Mouse (Mus musculus) midbrain, embryonic 10.5 days (tissue): ENCODE measurements at regions not wholly inside any gene's neighbourhood (a gene's known extent, or its start where the extent isn't known, plus 50 kb on each side); places are given as distances from the start of the nearest gene placed in this dataset.
"Not testable (repeated sequence)": the region's sequence is repeated elsewhere in the genome, so short reads cannot be mapped to it uniquely, and the experiment has no call there.

Experiments
- DNase-seq: peaks from one replicate; pipeline ENCODE4 v3.0.0-alpha.2; 2017; ENCODE audit warnings: low spot score
- H3K27ac ChIP-seq: fragments of 300-500 bp; sonication (generic); replicated peaks from 2 replicates; pipeline ENCODE4 v1.5.1; 2016; ENCODE audit warnings: mild to moderate bottlenecking
- H3K27me3 ChIP-seq: fragments of 300-500 bp; sonication (generic); 2 replicates; pipeline ENCODE4 v1.6.1; 2016; ENCODE audit warnings: low read depth, mild to moderate bottlenecking; ENCODE audit not compliant: poor library complexity, severe bottlenecking
- H3K36me3 ChIP-seq: fragments of 300-500 bp; sonication (generic); 2 replicates; pipeline ENCODE4 v1.6.1; 2016; ENCODE audit warnings: mild to moderate bottlenecking, moderate library complexity
- H3K4me1 ChIP-seq: fragments of 300-500 bp; sonication (generic); 2 replicates; pipeline ENCODE4 v1.6.1; 2016
- H3K4me3 ChIP-seq: fragments of 300-500 bp; sonication (generic); 2 replicates; pipeline ENCODE4 v1.5.1; 2016; ENCODE audit warnings: mild to moderate bottlenecking, moderate library complexity
- H3K9me3 ChIP-seq: fragments of 300-500 bp; sonication (generic); replicated peaks from 2 replicates; pipeline ENCODE4 v1.6.1; 2016; ENCODE audit warnings: mild to moderate bottlenecking
- WGBS: fragments of 180-500 bp; shearing (Covaris S2); methylation state at CpG from one replicate; pipeline ENCODE4 v1.1.7; 2016; 5-methylcytosine and 5-hydroxymethylcytosine counted together

DNA sequence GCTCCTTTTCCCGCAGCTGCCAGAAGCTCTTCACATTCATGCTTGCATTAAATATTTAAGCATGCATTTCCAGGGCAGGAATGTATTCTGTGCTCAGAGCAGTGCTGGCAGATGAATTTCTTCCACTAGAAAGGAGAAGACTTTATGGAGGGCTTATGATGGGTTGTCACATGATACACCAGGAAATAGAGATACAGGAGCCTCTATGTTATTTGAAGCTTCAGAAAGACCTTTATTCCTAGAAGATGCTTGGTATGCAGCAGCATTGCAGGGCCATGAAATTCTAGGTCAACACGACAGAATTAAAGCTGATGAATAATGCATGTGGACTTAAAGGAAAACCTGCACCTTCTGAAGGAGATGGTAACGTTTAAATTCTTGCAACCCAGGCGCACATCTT, 212.1 kb downstream of the Adgrg6 start:
- Histone ChIP-seq H3K4me1 (peaks cover 10% of the 10 kb centered on the region), H3K4me3 (no peak overlapping the region), H3K27me3 (no peaks in the 10 kb centered on the region), H3K36me3 (no peaks in the 10 kb centered on the region), H3K27ac (no peak overlapping the region), H3K9me3 (no peaks in the 10 kb centered on the region)
- WGBS = 66% methylated on average over 4 of the region's 4 CpGs
- no peak for DNase-seq

DNA sequence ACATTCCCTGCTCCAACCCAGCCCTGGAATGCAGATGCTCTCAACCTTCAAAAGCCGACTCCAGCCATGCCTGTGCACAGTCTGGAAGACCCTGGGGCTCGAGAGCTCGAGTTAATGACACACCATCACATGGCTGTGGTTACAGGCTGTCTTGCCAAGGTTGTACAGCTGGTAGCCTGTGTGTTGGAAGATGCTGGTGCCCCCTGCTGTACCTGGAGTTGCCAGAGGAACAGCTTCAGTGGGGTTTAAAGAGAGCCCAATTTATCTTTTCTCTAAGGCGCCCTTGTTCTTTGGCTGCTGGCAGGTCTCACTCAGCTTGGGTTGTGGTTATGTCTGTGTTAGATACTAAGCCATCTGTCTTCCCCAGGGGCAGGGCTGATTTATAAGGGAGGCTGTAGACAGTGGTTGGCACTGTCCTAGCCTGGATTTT, 212.8 kb downstream of the Adgrg6 start:
- Histone ChIP-seq H3K27ac (no peak overlapping the region), H3K27me3 (no peaks in the 10 kb centered on the region), H3K4me3 (no peak overlapping the region), H3K4me1 (peaks cover 10% of the 10 kb centered on the region), H3K36me3 (no peaks in the 10 kb centered on the region), H3K9me3 (no peaks in the 10 kb centered on the region)
- DNase-seq = peak; percentile 16
- WGBS = 63% methylated on average over 4 of the region's 4 CpGs

DNA sequence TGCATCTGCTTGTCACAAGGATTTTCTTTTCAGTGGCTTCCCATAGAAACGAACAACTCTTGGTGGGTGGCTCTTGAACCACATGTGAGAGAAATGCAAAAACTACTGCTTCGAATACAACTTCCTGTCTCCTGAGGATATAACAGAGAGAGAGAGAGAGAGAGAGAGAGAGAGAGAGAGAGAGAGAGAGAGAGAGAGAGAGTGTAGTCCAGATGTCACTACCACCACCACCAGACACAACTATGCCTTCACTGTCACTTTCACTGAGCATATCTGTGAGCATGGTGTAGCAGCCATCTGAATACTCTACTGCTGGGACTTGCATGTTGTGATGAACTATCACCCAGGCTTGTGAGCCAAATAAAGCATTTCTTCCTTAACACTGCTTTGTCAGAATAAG, 216.6 kb downstream of the Adgrg6 start:
- H3K27me3 ChIP-seq = no peaks in the 10 kb centered on the region
- peaks cover 10% of the 10 kb centered on the region for H3K4me1 ChIP-seq
- H3K4me3 ChIP-seq = no peak overlapping the region
- H3K27ac ChIP-seq = no peak overlapping the region
- no peaks in the 10 kb centered on the region for H3K36me3 ChIP-seq
- no peak for DNase-seq
- 85% methylated on average over 2 of the region's 2 CpGs for WGBS
- H3K9me3 ChIP-seq = no peaks in the 10 kb centered on the region

DNA sequence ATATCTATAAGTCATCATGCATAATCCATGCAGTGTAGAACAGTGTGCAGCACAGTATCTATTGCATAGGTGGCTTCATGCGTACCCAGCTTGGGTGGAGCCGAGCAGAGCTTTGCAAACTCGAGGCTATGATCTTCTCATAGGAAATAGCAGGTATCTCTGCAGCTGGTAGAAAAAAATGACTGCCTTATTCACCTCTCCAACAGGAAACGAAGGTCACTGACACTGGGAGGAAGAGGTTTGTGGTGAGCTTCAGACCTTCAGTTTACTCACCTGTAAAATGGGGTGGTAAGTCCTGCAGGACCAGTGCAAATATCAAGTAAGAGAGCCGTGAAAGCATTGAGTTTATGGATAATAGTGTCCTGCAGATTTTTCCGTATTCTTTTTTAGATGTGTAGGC, 219.2 kb downstream of the Adgrg6 start:
- no peaks in the 10 kb centered on the region for H3K9me3 ChIP-seq
- no peaks in the 10 kb centered on the region for H3K27me3 ChIP-seq
- WGBS = 86% methylated on average over 6 of the region's 6 CpGs
- no peak overlapping the region for H3K4me3 ChIP-seq
- no peak overlapping the region for H3K27ac ChIP-seq
- H3K36me3 ChIP-seq = no peaks in the 10 kb centered on the region
- H3K4me1 ChIP-seq = no peaks in the 10 kb centered on the region
- no peak for DNase-seq

DNA sequence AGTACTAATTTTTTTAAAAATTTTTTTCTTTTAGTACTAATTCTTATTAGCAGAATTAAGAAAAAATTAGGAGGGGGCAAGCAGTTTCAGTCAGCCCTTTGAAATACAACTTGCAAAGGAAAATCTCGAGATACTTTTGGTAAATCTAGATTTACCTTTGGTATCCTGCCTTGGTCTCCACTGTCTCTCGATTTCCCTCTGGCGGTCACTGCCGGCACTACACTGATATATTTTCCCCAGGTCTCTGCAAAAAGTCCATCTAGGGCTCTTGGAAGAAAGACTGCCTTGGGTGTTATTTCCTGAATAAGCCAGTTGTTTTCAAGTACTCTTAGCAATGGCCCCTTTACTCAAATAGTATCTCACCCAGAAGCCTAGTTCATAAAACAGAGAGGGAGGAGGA, 224.0 kb downstream of the Adgrg6 start:
- Histone ChIP-seq H3K9me3 (no peaks in the 10 kb centered on the region), H3K27ac (no peak overlapping the region), H3K4me3 (no peak overlapping the region), H3K36me3 (no peaks in the 10 kb centered on the region), H3K27me3 (no peaks in the 10 kb centered on the region), H3K4me1 (no peaks in the 10 kb centered on the region)
- DNase-seq = peak; percentile 61
- WGBS = 11% methylated on average over 4 of the region's 4 CpGs

DNA sequence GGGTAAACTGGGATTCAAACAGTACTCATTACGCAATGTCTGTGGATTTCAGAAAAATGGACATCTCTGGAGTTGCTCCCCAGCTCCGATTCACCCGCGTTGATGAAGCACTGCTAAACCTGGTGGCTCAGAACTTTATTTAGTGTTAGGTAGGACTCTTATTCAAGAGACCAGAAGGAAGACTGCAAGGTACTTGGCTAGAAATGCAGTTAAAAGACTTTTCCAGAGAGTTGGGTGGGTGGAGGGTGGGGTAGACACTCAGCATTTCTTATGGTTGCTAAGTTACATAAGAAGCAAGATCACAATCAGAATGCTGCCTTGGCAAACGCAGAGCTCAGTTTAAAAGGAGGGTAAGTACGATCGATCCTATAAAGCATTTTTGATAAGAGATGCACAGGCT, 230.2 kb downstream of the Adgrg6 start:
- H3K9me3 ChIP-seq = no peaks in the 10 kb centered on the region
- 90% methylated on average over 7 of the region's 7 CpGs for WGBS
- H3K4me3 ChIP-seq = no peak overlapping the region
- H3K36me3 ChIP-seq = no peaks in the 10 kb centered on the region
- no peaks in the 10 kb centered on the region for H3K4me1 ChIP-seq
- no peak overlapping the region for H3K27ac ChIP-seq
- no peaks in the 10 kb centered on the region for H3K27me3 ChIP-seq
- no peak for DNase-seq

DNA sequence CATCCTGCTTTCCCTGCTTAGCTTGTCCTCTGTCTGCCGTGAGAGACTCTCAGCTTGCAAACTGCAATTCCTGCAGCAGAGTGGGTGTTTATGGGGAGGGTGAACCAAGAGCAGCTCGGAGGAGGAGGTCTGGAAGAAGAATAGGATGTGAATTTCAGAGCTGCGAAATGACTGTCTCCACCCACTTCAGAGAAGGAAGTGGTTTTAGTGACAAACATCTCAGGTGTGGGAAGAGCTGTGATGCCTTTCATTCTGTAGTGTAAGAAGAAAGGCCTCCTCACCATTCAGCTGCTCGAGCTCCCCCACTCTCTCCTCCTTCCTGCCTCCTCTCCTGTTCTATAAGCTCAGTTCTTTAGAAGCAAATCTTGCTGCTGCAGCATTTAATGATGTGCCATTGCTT, 230.9 kb downstream of the Adgrg6 start:
- no peak for DNase-seq
- no peak overlapping the region for H3K4me3 ChIP-seq
- H3K4me1 ChIP-seq = no peaks in the 10 kb centered on the region
- H3K9me3 ChIP-seq = no peaks in the 10 kb centered on the region
- no peaks in the 10 kb centered on the region for H3K27me3 ChIP-seq
- H3K27ac ChIP-seq = no peak overlapping the region
- WGBS = 70% methylated on average over 4 of the region's 4 CpGs
- no peaks in the 10 kb centered on the region for H3K36me3 ChIP-seq

DNA sequence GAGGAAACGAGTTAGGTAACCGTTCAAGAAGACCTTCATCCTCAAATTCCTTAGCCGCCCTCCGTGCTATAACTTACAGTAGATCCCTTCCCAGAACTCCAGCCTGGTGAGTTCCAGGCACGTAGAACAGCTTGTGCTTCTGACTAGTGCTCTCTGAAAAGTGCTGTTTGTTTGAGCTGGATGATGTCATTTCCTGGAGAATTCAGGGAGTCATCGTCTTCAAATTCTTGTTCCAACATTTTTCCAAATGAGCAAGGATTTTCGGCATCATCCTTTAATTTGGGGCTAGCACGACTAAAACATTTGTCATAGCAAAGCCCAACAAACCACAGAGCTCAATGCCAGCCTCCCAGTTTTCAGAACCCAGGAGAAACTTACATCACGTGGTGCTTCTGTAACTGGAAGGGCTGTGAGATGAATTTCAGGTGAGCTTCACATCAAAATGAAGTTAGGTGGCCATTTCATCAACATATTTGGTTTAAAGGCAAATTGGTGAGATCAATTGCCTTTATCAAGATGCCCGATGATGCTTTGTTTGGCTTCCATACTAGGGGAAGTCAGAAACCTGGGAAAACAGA, 231.4 kb downstream of the Adgrg6 start:
- Histone ChIP-seq H3K27me3 (no peaks in the 10 kb centered on the region), H3K9me3 (no peaks in the 10 kb centered on the region), H3K4me3 (no peak overlapping the region), H3K36me3 (no peaks in the 10 kb centered on the region), H3K27ac (no peak overlapping the region), H3K4me1 (no peaks in the 10 kb centered on the region)
- 85% methylated on average over 10 of the region's 10 CpGs for WGBS
- no peak for DNase-seq

DNA sequence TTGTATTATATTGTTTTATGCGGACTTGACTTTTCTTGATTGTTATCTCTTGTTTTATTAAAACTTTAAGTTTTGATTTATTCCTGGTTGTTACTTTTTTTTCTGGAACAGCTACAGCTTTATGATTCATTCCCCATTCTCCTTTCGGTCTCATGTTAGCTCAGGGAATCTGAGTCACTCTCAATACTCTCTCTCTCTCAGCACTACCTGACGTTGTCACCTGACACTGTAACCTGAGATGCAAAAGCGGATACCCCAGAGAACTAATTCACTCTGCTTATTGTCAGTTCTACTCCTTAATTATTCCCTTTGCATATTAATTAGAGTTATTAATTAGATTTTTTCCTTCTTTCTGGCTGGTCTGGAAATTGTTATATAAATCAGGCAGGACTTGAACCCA, 232.5 kb downstream of the Adgrg6 start:
- no peaks in the 10 kb centered on the region for H3K36me3 ChIP-seq
- no peak for DNase-seq
- no peak overlapping the region for H3K4me3 ChIP-seq
- H3K4me1 ChIP-seq = no peaks in the 10 kb centered on the region
- 87% methylated on average over 4 of the region's 4 CpGs for WGBS
- no peaks in the 10 kb centered on the region for H3K27me3 ChIP-seq
- no peaks in the 10 kb centered on the region for H3K9me3 ChIP-seq
- no peak overlapping the region for H3K27ac ChIP-seq

DNA sequence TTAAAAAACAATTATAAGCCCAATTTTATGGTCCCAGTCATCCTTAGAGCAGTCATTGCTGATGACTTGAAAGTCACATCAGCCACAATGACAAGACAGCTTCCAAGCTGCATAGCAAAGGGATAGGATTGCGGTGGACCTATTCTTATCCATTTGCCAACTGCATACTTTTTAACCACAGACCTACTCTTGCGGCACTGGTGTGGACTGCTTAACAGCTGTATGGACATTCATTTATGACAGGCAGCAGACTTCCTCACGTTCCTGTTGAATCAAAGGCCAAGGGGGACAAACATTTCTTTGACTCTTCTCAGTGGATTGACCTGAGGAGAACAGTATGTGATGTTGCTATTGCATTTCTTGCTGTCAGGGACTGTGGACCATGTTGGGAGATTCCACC, 233.5 kb downstream of the Adgrg6 start:
- H3K9me3 ChIP-seq = no peaks in the 10 kb centered on the region
- no peaks in the 10 kb centered on the region for H3K36me3 ChIP-seq
- no peak overlapping the region for H3K4me3 ChIP-seq
- no peaks in the 10 kb centered on the region for H3K4me1 ChIP-seq
- no peak for DNase-seq
- WGBS = 87% methylated on average over 3 of the region's 3 CpGs
- H3K27me3 ChIP-seq = no peaks in the 10 kb centered on the region
- H3K27ac ChIP-seq = no peak overlapping the region

DNA sequence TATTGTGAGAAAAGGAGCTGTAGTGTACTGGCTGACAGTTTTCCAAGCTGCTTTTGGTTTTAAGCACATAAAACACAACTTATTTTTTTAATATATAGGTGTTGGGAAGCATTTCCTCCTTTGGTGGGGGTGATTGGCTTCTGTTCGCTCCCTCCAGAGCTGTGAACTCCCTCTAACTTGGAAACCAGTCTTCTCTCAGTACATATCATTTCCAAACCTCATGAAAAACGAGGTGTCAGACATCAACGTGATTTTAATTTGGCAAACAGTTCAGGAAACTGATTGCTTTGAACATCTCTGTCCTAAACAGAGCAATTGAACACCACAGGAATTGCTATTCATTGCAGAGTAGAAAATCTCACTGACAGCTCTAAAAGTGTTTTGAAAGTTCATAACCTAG, 238.6 kb downstream of the Adgrg6 start:
- no peak overlapping the region for H3K27ac ChIP-seq
- no peak overlapping the region for H3K4me3 ChIP-seq
- no peaks in the 10 kb centered on the region for H3K36me3 ChIP-seq
- DNase-seq = no peak
- no peaks in the 10 kb centered on the region for H3K4me1 ChIP-seq
- no peaks in the 10 kb centered on the region for H3K27me3 ChIP-seq
- WGBS = 68% methylated on average over 3 of the region's 3 CpGs
- no peaks in the 10 kb centered on the region for H3K9me3 ChIP-seq

DNA sequence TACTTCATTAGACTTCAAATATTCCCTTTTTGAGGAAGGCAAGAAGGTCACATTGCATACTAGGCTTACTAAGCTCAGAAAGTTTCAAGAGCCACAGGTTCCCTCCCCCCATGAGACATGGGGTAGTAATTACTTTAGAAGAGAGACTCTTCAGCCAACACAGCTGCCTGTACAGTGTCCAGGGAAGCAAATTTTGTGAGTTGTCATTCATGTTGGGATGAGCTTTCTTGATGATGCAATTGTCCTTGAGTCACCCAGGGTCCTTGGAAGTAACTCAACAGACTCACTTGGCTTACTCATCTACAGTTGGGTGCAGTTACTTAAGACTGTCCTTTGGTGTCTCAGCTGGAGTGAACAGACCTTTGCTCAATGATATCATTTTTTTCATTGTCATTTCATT, 242.0 kb downstream of the Adgrg6 start:
- no peak overlapping the region for H3K27ac ChIP-seq
- no peaks in the 10 kb centered on the region for H3K27me3 ChIP-seq
- H3K4me3 ChIP-seq = no peak overlapping the region
- no peak for DNase-seq
- no peaks in the 10 kb centered on the region for H3K36me3 ChIP-seq
- H3K4me1 ChIP-seq = no peaks in the 10 kb centered on the region
- H3K9me3 ChIP-seq = no peaks in the 10 kb centered on the region

DNA sequence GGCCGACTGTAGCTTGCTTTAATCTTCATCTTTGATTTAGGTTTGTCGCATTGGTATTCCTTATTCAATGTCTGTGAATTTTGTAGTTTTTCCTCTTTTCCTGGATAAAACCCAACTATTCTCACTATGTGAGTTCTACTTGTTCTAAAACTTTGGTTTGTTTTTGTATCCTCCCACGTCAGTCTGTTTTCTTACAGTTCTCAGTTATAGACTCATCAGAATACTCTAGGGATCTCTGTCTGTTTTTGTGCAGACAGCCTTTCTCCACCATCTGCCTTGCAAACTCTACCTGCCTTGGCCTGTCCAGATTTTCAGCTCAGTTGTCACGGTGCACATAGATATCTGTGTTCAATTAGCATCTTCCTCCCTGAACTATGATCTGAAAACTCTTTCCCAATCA, 249.3 kb downstream of the Adgrg6 start:
- Histone ChIP-seq H3K27ac (no peak overlapping the region), H3K27me3 (no peaks in the 10 kb centered on the region), H3K9me3 (no peaks in the 10 kb centered on the region), H3K36me3 (no peaks in the 10 kb centered on the region), H3K4me3 (no peak overlapping the region), H3K4me1 (no peaks in the 10 kb centered on the region)
- no peak for DNase-seq
- WGBS = 90% methylated on average over 4 of the region's 4 CpGs

DNA sequence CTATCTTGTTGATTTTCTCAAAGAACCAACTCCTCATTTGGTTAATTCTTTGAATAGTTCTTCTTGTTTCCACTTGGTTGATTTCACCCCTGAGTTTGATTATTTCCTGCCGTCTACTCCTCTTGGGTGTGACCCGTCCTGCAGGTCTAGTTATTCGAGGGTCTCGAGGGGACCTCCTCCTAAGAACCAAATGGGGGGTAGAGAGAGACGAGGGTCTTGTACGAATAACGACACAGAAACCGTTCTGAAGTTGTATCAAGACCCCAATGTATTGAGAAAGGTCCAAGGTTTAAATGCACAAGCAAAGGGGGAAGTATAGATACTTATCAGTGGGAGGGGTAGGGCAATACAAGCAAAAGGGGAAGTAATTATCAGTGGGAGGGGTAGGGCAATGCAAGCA, 252.8 kb downstream of the Adgrg6 start:
- not testable (repeated sequence) for H3K4me1 ChIP-seq, H3K36me3 ChIP-seq, H3K27me3 ChIP-seq, H3K9me3 ChIP-seq, DNase-seq, H3K27ac ChIP-seq, H3K4me3 ChIP-seq
- 87% methylated on average over 8 of the region's 8 CpGs for WGBS
